Mouse (Mus musculus): Measurements from ENCODE around the gene Olfr1306. TPM values are rescaled to one million over a fixed set of nuclear protein-coding genes. Genes with fewer than 3 reads are reported as not detected.

The Olfr1306 gene
- not detected in 2 replicates for polyA plus RNA-seq (2014; fragmentation: Nextera tagmentation; extraction: Ambion mirVana)

DNA sequence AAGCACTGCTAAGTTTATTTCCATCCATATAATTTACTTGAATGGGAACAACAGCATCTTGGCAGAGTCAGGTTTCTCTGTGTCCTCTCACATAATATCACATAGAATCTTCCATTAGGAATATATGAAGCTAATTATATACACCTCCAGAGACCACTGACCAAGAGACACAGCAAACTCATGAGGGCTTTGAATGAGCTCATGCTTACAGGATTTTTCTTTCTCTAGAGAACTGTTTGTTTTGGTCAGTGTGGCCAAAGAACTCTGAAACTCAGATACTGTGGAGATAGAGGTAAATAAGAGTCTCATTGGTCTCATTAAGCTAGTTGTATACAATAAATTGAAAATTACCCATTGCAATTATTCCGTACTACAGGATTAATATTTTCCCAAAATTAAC is at the start of gene Olfr1306:
Olfr1306 (minus strand) TSS at position 101 of the 400 bp plus-strand sequence.
- Histone ChIP-seq H3K4me2 (no peak within 1 kb of the TSS), H3K9me3 (ENCODE audit: control insufficient read depth, low read length) (no peaks in the 10 kb centered on the region), H3K27ac (ENCODE audit: low read depth, low read length) (no peak within 1 kb of the TSS), H3K4me3 (ENCODE audit: low read depth, low read length) (no peak within 1 kb of the TSS), H3K36me3 (ENCODE audit: control insufficient read depth, insufficient read depth, low read length) (no peaks in the 10 kb centered on the region), H3K27me3 (ENCODE audit: control insufficient read depth, insufficient read depth, low read length) (no peaks in the 10 kb centered on the region), H3K4me1 (ENCODE audit: control insufficient read depth, insufficient read depth, low read length) (no peaks in the 10 kb centered on the region), H3K9ac (ENCODE audit: low read length) (no peak within 1 kb of the TSS)
- DNase-seq (ENCODE audit: low spot score, missing footprints) (no peak), ATAC-seq (ENCODE audit: low FRiP score) (no peak)
- WGBS: 82% methylated on average over 1 of the region's 1 CpGs

GRCm38 (mm10) chr2:111964844-111965243 is 48.8 kb upstream of the Olfr1306 start, which contains the start of gene Olfr1308:
TSS of gene Olfr1308 (minus strand) at chr2:111964944.
- no peak within 1 kb of the TSS for H3K27ac ChIP-seq (ENCODE audit: low read depth, low read length)
- H3K4me2 ChIP-seq: no peak within 1 kb of the TSS
- 54% methylated on average over 1 of the region's 1 CpGs for WGBS
- no peaks in the 10 kb centered on the region for H3K36me3 ChIP-seq (ENCODE audit: control insufficient read depth, insufficient read depth, low read length)
- no peak within 1 kb of the TSS for H3K9ac ChIP-seq (ENCODE audit: low read length)
- no peak within 1 kb of the TSS for H3K4me3 ChIP-seq (ENCODE audit: low read depth, low read length)
- no peaks in the 10 kb centered on the region for H3K9me3 ChIP-seq (ENCODE audit: control insufficient read depth, low read length)
- no peaks in the 10 kb centered on the region for H3K4me1 ChIP-seq (ENCODE audit: control insufficient read depth, insufficient read depth, low read length)
- ATAC-seq (ENCODE audit: low FRiP score): no peak
- no peak for DNase-seq (ENCODE audit: low spot score, missing footprints)
- no peaks in the 10 kb centered on the region for H3K27me3 ChIP-seq (ENCODE audit: control insufficient read depth, insufficient read depth, low read length)

GRCm38 (mm10) chr2:111949340-111949739 is 33.3 kb upstream of the Olfr1306 start, which contains the start of gene Olfr1307:
TSS of gene Olfr1307 (minus strand) at chr2:111949440.
- Histone ChIP-seq H3K36me3 (ENCODE audit: control insufficient read depth, insufficient read depth, low read length) (no peaks in the 10 kb centered on the region), H3K4me3 (ENCODE audit: low read depth, low read length) (no peak within 1 kb of the TSS), H3K27me3 (ENCODE audit: control insufficient read depth, insufficient read depth, low read length) (no peaks in the 10 kb centered on the region), H3K9me3 (ENCODE audit: control insufficient read depth, low read length) (no peaks in the 10 kb centered on the region), H3K4me1 (ENCODE audit: control insufficient read depth, insufficient read depth, low read length) (no peaks in the 10 kb centered on the region), H3K27ac (ENCODE audit: low read depth, low read length) (no peak within 1 kb of the TSS), H3K4me2 (no peak within 1 kb of the TSS), H3K9ac (ENCODE audit: low read length) (no peak within 1 kb of the TSS)
- 82% methylated on average over 1 of the region's 1 CpGs for WGBS
- DNase-seq (ENCODE audit: low spot score, missing footprints) (no peak), ATAC-seq (ENCODE audit: low FRiP score) (no peak)

DNA sequence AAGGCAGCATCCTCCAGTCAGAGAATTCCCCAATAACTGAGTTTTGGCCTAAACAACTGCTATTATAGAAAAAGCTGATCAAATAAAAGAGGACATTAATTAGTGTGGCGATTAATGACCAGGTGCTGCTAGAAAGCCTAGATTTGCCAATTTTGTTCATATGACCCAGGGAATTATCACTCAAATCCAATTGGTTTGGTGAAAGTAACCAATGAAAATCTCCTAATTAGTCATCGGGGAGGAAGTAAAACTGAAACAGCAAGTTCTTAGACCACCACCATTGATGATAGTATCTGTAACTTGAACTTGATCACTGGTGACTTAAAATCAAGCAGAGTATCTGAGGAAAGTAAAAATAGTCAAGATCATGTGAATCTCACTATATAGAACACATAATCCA is 39.0 kb downstream of the Olfr1306 start, which contains the start of gene Olfr1305:
Olfr1305 (minus strand) TSS at position 101 of the 400 bp plus-strand sequence.
- Histone ChIP-seq H3K4me2 (no peak within 1 kb of the TSS), H3K27ac (ENCODE audit: low read depth, low read length) (no peak within 1 kb of the TSS), H3K27me3 (ENCODE audit: control insufficient read depth, insufficient read depth, low read length) (no peaks in the 10 kb centered on the region), H3K4me1 (ENCODE audit: control insufficient read depth, insufficient read depth, low read length) (no peaks in the 10 kb centered on the region), H3K36me3 (ENCODE audit: control insufficient read depth, insufficient read depth, low read length) (no peaks in the 10 kb centered on the region), H3K4me3 (ENCODE audit: low read depth, low read length) (no peak within 1 kb of the TSS), H3K9ac (ENCODE audit: low read length) (no peak within 1 kb of the TSS), H3K9me3 (ENCODE audit: control insufficient read depth, low read length) (no peaks in the 10 kb centered on the region; the same call in 1 of the 2 replicates)
- WGBS: 92% methylated on average over 2 of the region's 2 CpGs
- ATAC-seq (ENCODE audit: low FRiP score) (no peak), DNase-seq (ENCODE audit: low spot score, missing footprints) (no peak)

Other genes starting within 250 kb of the Olfr1306 start
- not detected in 2 replicates for gene Olfr1301, start 165.3 kb downstream of the Olfr1306 start, polyA plus RNA-seq (2014; fragmentation: Nextera tagmentation; extraction: Ambion mirVana)
- not detected in 2 replicates for gene Olfr1302, start 138.8 kb downstream of the Olfr1306 start, polyA plus RNA-seq (2014; fragmentation: Nextera tagmentation; extraction: Ambion mirVana)
- gene Olfr1303, start 95.9 kb downstream of the Olfr1306 start, polyA plus RNA-seq (2014; fragmentation: Nextera tagmentation; extraction: Ambion mirVana): not detected in 2 replicates
- not detected in 2 replicates for gene Olfr1305, start 39.1 kb downstream of the Olfr1306 start, polyA plus RNA-seq (2014; fragmentation: Nextera tagmentation; extraction: Ambion mirVana)
- not detected in 2 replicates for gene Olfr1307, start 33.2 kb upstream of the Olfr1306 start, polyA plus RNA-seq (2014; fragmentation: Nextera tagmentation; extraction: Ambion mirVana)
- not detected in 2 replicates for gene Olfr1308, start 48.7 kb upstream of the Olfr1306 start, polyA plus RNA-seq (2014; fragmentation: Nextera tagmentation; extraction: Ambion mirVana)
- gene Olfr1309, start 74.0 kb upstream of the Olfr1306 start, polyA plus RNA-seq (2014; fragmentation: Nextera tagmentation; extraction: Ambion mirVana): not detected in 2 replicates
- not detected in 2 replicates for gene Olfr1310, start 96.4 kb upstream of the Olfr1306 start, polyA plus RNA-seq (2014; fragmentation: Nextera tagmentation; extraction: Ambion mirVana)
- not detected in 2 replicates for gene Olfr1311, start 108.1 kb upstream of the Olfr1306 start, polyA plus RNA-seq (2014; fragmentation: Nextera tagmentation; extraction: Ambion mirVana)
- not detected in 2 replicates for gene Olfr1312, start 134.0 kb upstream of the Olfr1306 start, polyA plus RNA-seq (2014; fragmentation: Nextera tagmentation; extraction: Ambion mirVana)
- gene Olfr1313, start 161.6 kb upstream of the Olfr1306 start, polyA plus RNA-seq (2014; fragmentation: Nextera tagmentation; extraction: Ambion mirVana): not detected in 2 replicates
- gene Olfr1314, start 180.5 kb upstream of the Olfr1306 start, polyA plus RNA-seq (2014; fragmentation: Nextera tagmentation; extraction: Ambion mirVana): not detected in 2 replicates
- not detected in 2 replicates for gene Olfr1315-ps1, start 199.2 kb upstream of the Olfr1306 start, polyA plus RNA-seq (2014; fragmentation: Nextera tagmentation; extraction: Ambion mirVana)
- gene Olfr1316, start 218.7 kb upstream of the Olfr1306 start, polyA plus RNA-seq (2014; fragmentation: Nextera tagmentation; extraction: Ambion mirVana): not detected in 2 replicates
- not detected in 2 replicates for gene Olfr1317, start 224.1 kb upstream of the Olfr1306 start, polyA plus RNA-seq (2014; fragmentation: Nextera tagmentation; extraction: Ambion mirVana)
- not detected in 2 replicates for gene Olfr1318, start 237.9 kb upstream of the Olfr1306 start, polyA plus RNA-seq (2014; fragmentation: Nextera tagmentation; extraction: Ambion mirVana)